Mouse (Mus musculus) midbrain, embryonic 13.5 days (tissue): ENCODE measurements around the gene Dock9. TPM values are rescaled to one million over a fixed set of nuclear protein-coding genes. Genes with fewer than 3 reads are reported as not detected.

Experiments used
- ATAC-seq: fragments of 200-750 bp; cut with Nextera tagmentation; 2 replicates; pipeline ENCODE4 v1.8.0; 2017; ENCODE audit warnings: mild to moderate bottlenecking, moderate TSS enrichment, moderate library complexity
- H3K27ac ChIP-seq: fragments of 300-500 bp; sonication (generic); 2 replicates; pipeline ENCODE4 v1.5.1; 2015; ENCODE audit warnings: inconsistent platforms, mild to moderate bottlenecking, moderate library complexity
- H3K27me3 ChIP-seq: fragments of 300-500 bp; sonication (generic); 2 replicates; pipeline ENCODE4 v1.6.1; 2015; ENCODE audit warnings: mild to moderate bottlenecking, inconsistent platforms
- H3K36me3 ChIP-seq: fragments of 300-500 bp; sonication (generic); 2 replicates; pipeline ENCODE4 v1.6.1; 2015; ENCODE audit warnings: mild to moderate bottlenecking, inconsistent platforms
- H3K4me1 ChIP-seq: fragments of 300-500 bp; sonication (generic); replicated peaks from 2 replicates; pipeline ENCODE4 v1.6.1; 2015; ENCODE audit warnings: inconsistent platforms
- H3K4me2 ChIP-seq: fragments of 300-500 bp; sonication (generic); replicated peaks from 2 replicates; pipeline ENCODE4 v1.6.1; 2015; ENCODE audit warnings: moderate library complexity, mild to moderate bottlenecking, inconsistent platforms
- H3K4me3 ChIP-seq: fragments of 300-500 bp; sonication (generic); replicated peaks from 2 replicates; pipeline ENCODE4 v1.5.1; 2015; ENCODE audit warnings: mild to moderate bottlenecking, inconsistent platforms
- H3K9ac ChIP-seq: fragments of 300-500 bp; sonication (generic); replicated peaks from 2 replicates; pipeline ENCODE4 v1.6.1; 2015; ENCODE audit warnings: mild to moderate bottlenecking, inconsistent platforms
- H3K9me3 ChIP-seq: fragments of 300-500 bp; sonication (generic); 2 replicates; pipeline ENCODE4 v1.6.1; 2016; ENCODE audit warnings: mild to moderate bottlenecking, inconsistent platforms
- WGBS: fragments of 180-500 bp; shearing (Covaris S2); methylation state at CpG from one replicate; pipeline ENCODE4 v1.1.7; 2015; 5-methylcytosine and 5-hydroxymethylcytosine counted together
- polyA plus RNA-seq: library from polyadenylated mRNA; unstranded; fragments of >200 nt; fragmentation: Nextera tagmentation; extraction: Ambion mirVana; gene quantifications from 2 replicates; pipeline ENCODE4 v1.2.1, GENCODE M21; 2015

The Dock9 gene
- polyA plus RNA-seq, 1 experiment from 2014 or later = 5.5 TPM

DNA sequence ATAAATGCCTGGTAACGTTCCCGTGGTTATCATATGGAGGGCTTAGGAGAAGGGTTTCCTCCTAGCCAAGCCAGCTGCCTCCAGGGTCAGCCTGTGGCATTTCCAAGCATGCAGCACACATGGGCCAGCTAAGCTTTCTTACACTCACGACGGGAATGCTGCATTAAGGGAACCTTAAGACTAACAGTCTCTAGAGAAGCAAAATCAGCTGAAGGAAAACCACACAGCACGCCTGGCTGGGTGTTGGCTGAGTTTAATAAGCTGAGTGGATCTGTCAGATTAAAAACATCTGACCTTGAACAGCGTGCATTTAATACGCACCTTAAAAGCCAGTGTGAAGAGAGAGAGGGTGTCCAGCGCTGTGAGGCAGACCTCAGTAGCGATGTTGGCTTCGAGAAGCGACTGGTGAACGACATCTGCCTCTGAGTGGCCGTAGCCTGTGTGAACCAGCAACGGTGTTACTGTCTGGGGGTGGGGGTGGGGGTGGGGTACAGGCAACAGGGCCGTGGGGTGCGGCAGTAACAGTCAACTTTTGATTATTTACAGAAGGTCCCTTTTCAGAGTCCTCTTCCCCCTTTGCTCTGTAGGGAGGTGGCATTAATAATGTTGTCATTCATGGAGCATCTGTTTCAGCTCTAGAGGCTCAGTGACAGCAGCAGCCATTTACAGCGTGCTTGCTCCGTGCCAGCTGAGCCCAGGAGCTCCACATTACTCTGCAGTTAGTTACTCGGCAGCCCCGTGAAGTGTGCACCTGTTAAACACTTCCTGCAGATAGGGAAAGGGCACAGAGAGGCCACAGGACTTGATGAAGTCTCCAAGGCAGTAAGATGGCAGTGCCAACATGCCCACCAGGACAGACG is 211.5 kb downstream of the Dock9 start:
- H3K27ac ChIP-seq = no peak overlapping the region
- H3K4me1 ChIP-seq = peaks cover 17% of the 10 kb centered on the region; the same call in 1 of the 2 replicates
- no peak overlapping the region for H3K4me3 ChIP-seq
- no peaks in the 10 kb centered on the region for H3K36me3 ChIP-seq
- no peaks in the 10 kb centered on the region for H3K9me3 ChIP-seq
- peak; percentile 40 for ATAC-seq
- no peak overlapping the region for H3K4me2 ChIP-seq
- no peak overlapping the region for H3K9ac ChIP-seq
- no peaks in the 10 kb centered on the region for H3K27me3 ChIP-seq
- WGBS = 65% methylated on average over 21 of the region's 21 CpGs

DNA sequence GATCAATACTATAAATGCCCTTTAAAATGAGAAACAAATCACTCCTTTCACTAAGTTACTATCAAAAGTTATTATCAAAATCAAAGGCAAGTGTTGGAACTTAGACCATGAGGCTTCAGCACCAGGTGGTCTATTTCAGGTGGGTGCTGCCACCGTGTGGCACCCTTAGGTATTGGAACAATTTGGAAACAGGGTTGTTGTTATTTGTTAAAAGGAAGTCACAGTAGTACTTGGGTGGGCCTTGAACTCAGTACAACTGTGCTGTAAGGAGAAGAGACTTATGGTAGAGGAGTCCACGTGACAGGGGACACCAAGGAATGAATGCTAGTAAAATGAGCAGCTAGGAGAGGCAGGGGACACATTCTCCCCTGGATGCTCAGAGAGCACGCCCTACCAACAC is 218.6 kb downstream of the Dock9 start:
- ATAC-seq = peak; percentile 46
- 44% methylated on average over 3 of the region's 3 CpGs for WGBS
- H3K4me2 ChIP-seq = no peak overlapping the region
- H3K4me3 ChIP-seq = no peak overlapping the region
- no peaks in the 10 kb centered on the region for H3K27me3 ChIP-seq
- H3K9me3 ChIP-seq = no peaks in the 10 kb centered on the region
- no peaks in the 10 kb centered on the region for H3K4me1 ChIP-seq
- no peak overlapping the region for H3K9ac ChIP-seq
- H3K27ac ChIP-seq = no peak overlapping the region
- H3K36me3 ChIP-seq = no peaks in the 10 kb centered on the region

GRCm38 (mm10) chr14:121573391-121573790 is 224.2 kb downstream of the Dock9 start:
- H3K9ac ChIP-seq = no peak overlapping the region
- H3K36me3 ChIP-seq = no peaks in the 10 kb centered on the region
- no peaks in the 10 kb centered on the region for H3K4me1 ChIP-seq
- no peak for ATAC-seq
- no peaks in the 10 kb centered on the region for H3K9me3 ChIP-seq
- no peak overlapping the region for H3K4me2 ChIP-seq
- 91% methylated on average over 5 of the region's 5 CpGs for WGBS
- H3K27me3 ChIP-seq = no peaks in the 10 kb centered on the region
- no peak overlapping the region for H3K27ac ChIP-seq
- H3K4me3 ChIP-seq = no peak overlapping the region

GRCm38 (mm10) chr14:121566794-121567201 is 230.8 kb downstream of the Dock9 start:
- WGBS = 12% methylated on average over 9 of the region's 9 CpGs
- Histone ChIP-seq H3K9me3 (no peaks in the 10 kb centered on the region), H3K27ac (peak overlapping the region; percentile 61), H3K4me2 (no peak overlapping the region), H3K9ac (0 out of 2 replicates have a peak overlapping the region, but pooled peaks have one; percentile 3), H3K36me3 (no peaks in the 10 kb centered on the region), H3K27me3 (no peaks in the 10 kb centered on the region), H3K4me3 (no peak overlapping the region), H3K4me1 (peaks cover 40% of the 10 kb centered on the region)
- ATAC-seq = peak; percentile 57; the same call in 1 of the 2 replicates

DNA sequence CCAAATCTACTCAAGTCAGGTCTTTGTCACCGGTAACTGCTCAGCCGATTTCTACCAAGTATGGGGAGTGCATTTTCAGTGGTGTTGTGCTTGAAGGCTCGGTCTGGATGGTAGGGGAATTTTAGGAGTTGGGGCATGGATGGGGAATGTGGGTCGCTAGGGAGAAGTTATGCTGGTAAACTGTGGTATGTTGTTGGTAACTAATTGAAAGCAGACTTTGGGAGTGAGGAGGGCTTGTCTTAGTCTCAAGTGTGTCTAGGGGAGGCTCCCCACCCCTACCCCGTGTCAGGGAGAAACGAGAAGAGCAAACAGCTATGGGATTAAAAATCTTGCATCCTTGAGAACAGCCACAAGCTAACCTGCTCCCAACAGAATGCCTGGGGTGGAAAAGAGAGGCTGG is 231.7 kb downstream of the Dock9 start:
- WGBS = 47% methylated on average over 6 of the region's 6 CpGs
- H3K4me2 ChIP-seq = no peak overlapping the region
- H3K36me3 ChIP-seq = no peaks in the 10 kb centered on the region

GRCm38 (mm10) chr14:121564656-121565055 is 233.0 kb downstream of the Dock9 start:
- H3K9ac ChIP-seq = no peak overlapping the region
- H3K9me3 ChIP-seq = no peaks in the 10 kb centered on the region
- H3K4me2 ChIP-seq = no peak overlapping the region
- peak; percentile 65 for ATAC-seq
- peaks cover 40% of the 10 kb centered on the region for H3K4me1 ChIP-seq
- H3K4me3 ChIP-seq = no peak overlapping the region
- H3K27me3 ChIP-seq = no peaks in the 10 kb centered on the region
- WGBS = 27% methylated on average over 7 of the region's 7 CpGs
- peak overlapping the region; percentile 62 for H3K27ac ChIP-seq
- no peaks in the 10 kb centered on the region for H3K36me3 ChIP-seq

More for the DNA sequence above, 231.7 kb downstream of the Dock9 start:
- Histone ChIP-seq H3K9me3 (no peaks in the 10 kb centered on the region), H3K4me3 (no peak overlapping the region), H3K9ac (no peak overlapping the region), H3K27ac (peak overlapping the region; percentile 47; the same call in 1 of the 2 replicates), H3K27me3 (no peaks in the 10 kb centered on the region), H3K4me1 (peaks cover 40% of the 10 kb centered on the region)
- ATAC-seq = no peak

DNA sequence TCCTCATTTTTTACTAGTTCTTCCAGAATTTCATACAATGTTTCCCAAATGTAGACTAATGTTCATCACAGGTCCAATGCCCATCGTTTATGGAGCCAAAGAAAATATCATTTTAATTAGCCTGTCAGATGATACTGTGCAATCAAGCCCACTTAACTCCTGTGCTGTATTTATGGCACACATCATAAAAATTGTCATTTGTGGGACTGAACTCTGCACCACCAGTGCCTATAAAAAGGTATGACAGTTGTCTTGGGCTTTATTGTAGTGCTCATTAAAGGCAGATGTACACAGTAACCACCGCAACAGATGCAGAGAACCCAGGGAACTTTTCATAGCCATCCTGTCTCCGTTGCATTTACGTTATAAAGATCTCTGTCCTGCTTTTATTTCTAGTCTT is 233.7 kb downstream of the Dock9 start:
- no peaks in the 10 kb centered on the region for H3K27me3 ChIP-seq
- no peaks in the 10 kb centered on the region for H3K36me3 ChIP-seq
- no peak overlapping the region for H3K9ac ChIP-seq
- H3K9me3 ChIP-seq = no peaks in the 10 kb centered on the region
- no peak overlapping the region for H3K4me3 ChIP-seq
- ATAC-seq = no peak
- 0 out of 2 replicates have a peak overlapping the region, but pooled peaks have one; percentile 62 for H3K27ac ChIP-seq
- H3K4me2 ChIP-seq = no peak overlapping the region
- 57% methylated on average over 4 of the region's 4 CpGs for WGBS
- peaks cover 40% of the 10 kb centered on the region for H3K4me1 ChIP-seq

GRCm38 (mm10) chr14:121559026-121559425 is 238.6 kb downstream of the Dock9 start:
- Histone ChIP-seq H3K36me3 (no peaks in the 10 kb centered on the region), H3K4me2 (no peak overlapping the region), H3K27ac (no peak overlapping the region), H3K4me1 (peaks cover 9% of the 10 kb centered on the region), H3K9ac (no peak overlapping the region), H3K27me3 (no peaks in the 10 kb centered on the region), H3K4me3 (no peak overlapping the region), H3K9me3 (no peaks in the 10 kb centered on the region)
- no peak for ATAC-seq
- WGBS = 78% methylated on average over 13 of the region's 13 CpGs

DNA sequence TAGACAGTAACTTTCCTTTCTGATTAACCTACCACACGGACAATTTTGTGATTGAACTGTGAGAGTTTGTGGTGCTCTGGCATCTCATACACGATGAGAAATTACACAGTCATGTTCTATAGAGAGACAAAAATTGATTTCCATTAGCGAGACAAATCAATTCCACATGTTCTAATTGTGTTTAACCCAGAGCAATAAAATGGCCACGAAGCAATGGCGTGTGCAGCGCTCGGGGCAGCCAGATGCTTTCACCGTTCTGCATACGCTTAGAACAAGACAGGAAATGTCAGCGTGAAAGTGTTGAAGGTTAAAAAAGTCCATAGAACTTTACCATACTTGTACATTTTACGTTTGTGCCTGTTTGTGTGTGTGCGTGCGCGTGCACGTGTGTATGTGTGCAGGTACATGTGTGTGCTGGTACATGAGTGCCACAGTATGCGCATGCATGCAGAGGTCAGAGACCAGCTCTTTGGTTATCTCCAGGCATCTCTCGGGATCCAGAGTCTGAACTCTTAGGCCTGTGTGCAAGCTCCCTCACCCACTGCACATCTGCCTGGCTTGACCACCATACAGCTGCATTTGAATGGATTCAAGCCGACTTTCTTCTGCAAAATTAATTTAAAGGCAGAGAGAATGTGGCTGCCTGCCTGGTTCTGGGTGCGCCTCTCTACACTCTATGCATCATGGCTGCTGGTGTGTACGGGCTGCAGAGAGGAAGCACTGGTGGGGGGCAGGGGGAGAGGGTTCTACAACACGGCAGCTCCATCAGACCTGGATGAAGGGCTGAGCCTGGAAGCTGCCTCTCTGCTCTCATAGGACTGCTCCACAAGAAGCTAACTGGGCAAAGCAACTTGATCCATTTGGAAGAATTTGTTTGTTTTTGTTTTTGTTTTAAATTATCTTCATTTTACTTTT is 241.0 kb downstream of the Dock9 start:
- no peak for ATAC-seq
- Histone ChIP-seq H3K9ac (no peak overlapping the region), H3K27me3 (no peaks in the 10 kb centered on the region), H3K9me3 (no peaks in the 10 kb centered on the region), H3K4me3 (no peak overlapping the region), H3K4me1 (no peaks in the 10 kb centered on the region), H3K36me3 (no peaks in the 10 kb centered on the region), H3K4me2 (no peak overlapping the region), H3K27ac (no peak overlapping the region)
- 71% methylated on average over 21 of the region's 21 CpGs for WGBS

GRCm38 (mm10) chr14:121553785-121554184 is 243.9 kb downstream of the Dock9 start:
- Histone ChIP-seq H3K9me3 (no peaks in the 10 kb centered on the region), H3K27me3 (no peaks in the 10 kb centered on the region), H3K4me3 (no peak overlapping the region), H3K4me1 (no peaks in the 10 kb centered on the region), H3K27ac (no peak overlapping the region), H3K36me3 (0 out of 2 replicates have a peak, but pooled peaks cover 3% of the 10 kb centered on the region), H3K4me2 (no peak overlapping the region), H3K9ac (no peak overlapping the region)
- ATAC-seq = no peak

- Histone ChIP-seq H3K9me3 (no peaks in the 10 kb centered on the region), H3K36me3 (0 out of 2 replicates have a peak, but pooled peaks cover 3% of the 10 kb centered on the region), H3K4me1 (no peaks in the 10 kb centered on the region), H3K9ac (no peak overlapping the region), H3K4me2 (no peak overlapping the region), H3K27me3 (no peaks in the 10 kb centered on the region), H3K4me3 (no peak overlapping the region), H3K27ac (no peak overlapping the region)
- WGBS = 75% methylated on average over 5 of the region's 5 CpGs
- ATAC-seq = no peak
These were observed 245.1 kb downstream of the Dock9 start for GRCm38 (mm10) chr14:121552586-121552985.

GRCm38 (mm10) chr14:121549834-121550233 is 247.8 kb downstream of the Dock9 start:
- H3K27ac ChIP-seq = no peak overlapping the region
- no peak overlapping the region for H3K9ac ChIP-seq
- H3K4me2 ChIP-seq = no peak overlapping the region
- no peak for ATAC-seq
- no peaks in the 10 kb centered on the region for H3K27me3 ChIP-seq
- no peaks in the 10 kb centered on the region for H3K4me1 ChIP-seq
- no peaks in the 10 kb centered on the region for H3K9me3 ChIP-seq
- H3K36me3 ChIP-seq = 0 out of 2 replicates have a peak, but pooled peaks cover 3% of the 10 kb centered on the region
- H3K4me3 ChIP-seq = no peak overlapping the region
- 78% methylated on average over 6 of the region's 6 CpGs for WGBS
